Mouse (Mus musculus): Measurements from ENCODE around the gene Cacna1d.

The Cacna1d gene

GRCm38 (mm10) chr14:30092021-30092420 is 399.2 kb downstream of the Cacna1d start:
- DNase-seq (ENCODE audit: low spot score in 2 of 2) = no peak

GRCm38 (mm10) chr14:30079729-30080128 is 411.5 kb downstream of the Cacna1d start:
- DNase-seq (ENCODE audit: low spot score in 2 of 2) = no peak

- no peak for DNase-seq (ENCODE audit: low spot score in 2 of 2)
Measured at GRCm38 (mm10) chr14:30078115-30078808, 413.0 kb downstream of the Cacna1d start.

GRCm38 (mm10) chr14:30075268-30075887 is 415.9 kb downstream of the Cacna1d start:
- no peak for DNase-seq (ENCODE audit: low spot score in 2 of 2)

GRCm38 (mm10) chr14:30068566-30068965 is 422.7 kb downstream of the Cacna1d start:
- no peak for DNase-seq (ENCODE audit: low spot score in 2 of 2)

- no peak for DNase-seq (ENCODE audit: low spot score in 2 of 2)
Measured at GRCm38 (mm10) chr14:30066752-30067151, 424.5 kb downstream of the Cacna1d start.

GRCm38 (mm10) chr14:30064864-30065263 is 426.4 kb downstream of the Cacna1d start:
- no peak for DNase-seq (ENCODE audit: low spot score in 2 of 2)

- DNase-seq (ENCODE audit: low spot score in 2 of 2) = peak; percentile 25 to 47
Measured at GRCm38 (mm10) chr14:30056031-30056766, 435.1 kb downstream of the Cacna1d start.

GRCm38 (mm10) chr14:30054922-30055321 is 436.3 kb downstream of the Cacna1d start:
- no peak for DNase-seq (ENCODE audit: low spot score in 2 of 2)

GRCm38 (mm10) chr14:30050280-30050679 is 441.0 kb downstream of the Cacna1d start:
- no peak for DNase-seq (ENCODE audit: low spot score in 2 of 2)

- DNase-seq (ENCODE audit: low spot score in 2 of 2) = no peak
Measured at GRCm38 (mm10) chr14:30048049-30048448, 443.2 kb downstream of the Cacna1d start.

- DNase-seq (ENCODE audit: low spot score in 2 of 2) = no peak
Measured at GRCm38 (mm10) chr14:30046976-30047375, 444.3 kb downstream of the Cacna1d start.

- DNase-seq (ENCODE audit: low spot score in 2 of 2) = no peak
Measured at GRCm38 (mm10) chr14:30045704-30046220, 445.5 kb downstream of the Cacna1d start.

- DNase-seq (ENCODE audit: low spot score in 2 of 2) = no peak
Measured at GRCm38 (mm10) chr14:30045239-30045638, 446.0 kb downstream of the Cacna1d start.

- DNase-seq (ENCODE audit: low spot score in 2 of 2) = no peak
Measured at GRCm38 (mm10) chr14:30043356-30043940, 447.8 kb downstream of the Cacna1d start.

- DNase-seq (ENCODE audit: low spot score in 2 of 2) = no peak
Measured at GRCm38 (mm10) chr14:30041836-30042235, 449.4 kb downstream of the Cacna1d start.

- no peak for DNase-seq (ENCODE audit: low spot score in 2 of 2)
Measured at GRCm38 (mm10) chr14:30039413-30039812, 451.8 kb downstream of the Cacna1d start.

GRCm38 (mm10) chr14:30038431-30038830 is 452.8 kb downstream of the Cacna1d start:
- DNase-seq (ENCODE audit: low spot score in 2 of 2) = no peak

- no peak for DNase-seq (ENCODE audit: low spot score in 2 of 2)
Measured at GRCm38 (mm10) chr14:30033405-30033804, 457.9 kb downstream of the Cacna1d start.

- no peak for DNase-seq (ENCODE audit: low spot score in 2 of 2)
Measured at GRCm38 (mm10) chr14:30027378-30027777, 463.9 kb downstream of the Cacna1d start.

- DNase-seq (ENCODE audit: low spot score in 2 of 2) = no peak
Measured at GRCm38 (mm10) chr14:30024387-30024786, 466.9 kb downstream of the Cacna1d start.

GRCm38 (mm10) chr14:30022471-30022870 is 468.8 kb downstream of the Cacna1d start:
- no peak for DNase-seq (ENCODE audit: low spot score in 2 of 2)

Data from frontal cortex, postnatal 36 days (tissue).